Mouse (Mus musculus) testis, adult 2 months (tissue): Measurements from ENCODE around the gene Ucp1. TPM values are rescaled to one million over a fixed set of nuclear protein-coding genes. Genes with fewer than 3 reads are reported as not detected.
"Not testable (repeated sequence)": the region's sequence is repeated elsewhere in the genome, so short reads cannot be mapped to it uniquely, and the experiment has no call there.

Source experiments
- H3K27ac ChIP-seq: fragments of 200-500 bp; 2 replicates; pipeline ENCODE4 v1.5.1; 2012; ENCODE audit warnings: low read depth, low read length; ENCODE audit not compliant: control insufficient read depth, insufficient read depth
- H3K27me3 ChIP-seq: fragments of 200-500 bp; 2 replicates; pipeline ENCODE4 v1.6.1; 2012; ENCODE audit warnings: mild to moderate bottlenecking, low read length, moderate library complexity; ENCODE audit not compliant: control insufficient read depth, insufficient read depth
- H3K36me3 ChIP-seq: fragments of 200-500 bp; 2 replicates; pipeline ENCODE4 v1.6.1; 2012; ENCODE audit warnings: mild to moderate bottlenecking, low read length; ENCODE audit not compliant: control insufficient read depth, insufficient read depth
- H3K4me1 ChIP-seq: fragments of 200-500 bp; 2 replicates; pipeline ENCODE4 v1.6.1; 2012; ENCODE audit warnings: low read length; ENCODE audit not compliant: control insufficient read depth, insufficient read depth
- H3K4me3 ChIP-seq: fragments of 200-500 bp; 2 replicates; pipeline ENCODE4 v1.5.1; 2012; ENCODE audit warnings: low read depth, mild to moderate bottlenecking, low read length, moderate library complexity, mixed read lengths; ENCODE audit not compliant: control insufficient read depth
- CTCF ChIP-seq: fragments of 200-500 bp; IDR thresholded peaks from 2 replicates; pipeline ENCODE4 v1.5.1; 2012; ENCODE audit warnings: low read depth, mild to moderate bottlenecking, inconsistent platforms, low read length, moderate library complexity; ENCODE audit not compliant: control insufficient read depth, insufficient read depth, insufficient replicate concordance
- POLR2A ChIP-seq: fragments of 200-500 bp; IDR thresholded peaks from 2 replicates; pipeline ENCODE4 v1.6.1; 2012; ENCODE audit warnings: low read depth, mild to moderate bottlenecking, inconsistent platforms, low read length, moderate library complexity; ENCODE audit not compliant: control insufficient read depth
- polyA plus RNA-seq: library from polyadenylated mRNA; depleted of rRNA; stranded (reverse); fragments of >200 nt; gene quantifications from 2 replicates; pipeline ENCODE4 v1.2.3, GENCODE M21; 2012

The Ucp1 gene
- polyA plus RNA-seq, 1 experiment, result 0.20 TPM

DNA sequence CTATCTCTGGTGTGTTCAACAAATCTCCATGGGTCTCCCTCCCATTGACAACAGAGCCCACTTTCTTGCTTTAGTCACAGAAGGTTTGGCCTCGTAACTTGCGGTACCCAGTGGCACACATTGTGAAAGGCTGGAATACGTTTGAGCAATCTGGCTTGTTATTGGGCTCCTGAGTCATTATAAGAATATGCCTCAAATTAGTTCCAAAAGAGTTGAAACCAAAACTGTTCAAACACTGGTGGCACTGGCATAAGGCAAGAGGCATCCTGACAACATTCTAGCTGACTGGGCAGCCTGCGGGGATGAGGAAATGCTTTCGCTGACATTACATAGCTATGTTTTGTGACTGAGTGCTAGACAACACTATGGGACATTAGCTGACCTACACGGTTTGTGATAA lies 19.7 kb downstream of the Ucp1 start:
- H3K4me3 ChIP-seq, result no peak overlapping the region
- H3K27me3 ChIP-seq, result no peaks in the 10 kb centered on the region
- no peaks in the 10 kb centered on the region; the same call in 1 of the 2 replicates for H3K36me3 ChIP-seq
- H3K27ac ChIP-seq, result no peak overlapping the region
- H3K4me1 ChIP-seq, result no peaks in the 10 kb centered on the region
- TF ChIP-seq CTCF (no peak), POLR2A (no peak)

DNA sequence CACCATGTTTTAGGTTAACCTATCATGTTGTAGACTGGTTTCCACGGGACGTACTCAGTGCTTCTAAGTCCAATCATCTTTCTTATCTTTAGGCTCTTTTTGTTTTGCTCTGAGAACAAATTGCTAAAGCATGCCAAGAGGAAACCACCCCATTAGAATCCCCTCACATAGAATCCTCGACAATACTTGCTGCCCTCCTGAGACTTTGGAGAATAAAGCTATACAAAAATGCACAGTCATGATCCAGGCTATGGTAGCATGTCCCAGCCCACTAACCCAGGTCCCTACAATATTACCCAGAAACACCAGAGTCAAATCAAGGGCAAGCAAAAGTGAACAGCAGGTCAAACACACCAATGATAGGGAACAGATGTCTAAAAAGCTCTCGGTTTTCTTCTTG lies 24.9 kb downstream of the Ucp1 start:
- H3K27me3 ChIP-seq, H3K36me3 ChIP-seq, H3K4me3 ChIP-seq, H3K4me1 ChIP-seq: not testable (repeated sequence)
- peak overlapping the region; percentile 8; the same call in 1 of the 2 replicates for H3K27ac ChIP-seq

DNA sequence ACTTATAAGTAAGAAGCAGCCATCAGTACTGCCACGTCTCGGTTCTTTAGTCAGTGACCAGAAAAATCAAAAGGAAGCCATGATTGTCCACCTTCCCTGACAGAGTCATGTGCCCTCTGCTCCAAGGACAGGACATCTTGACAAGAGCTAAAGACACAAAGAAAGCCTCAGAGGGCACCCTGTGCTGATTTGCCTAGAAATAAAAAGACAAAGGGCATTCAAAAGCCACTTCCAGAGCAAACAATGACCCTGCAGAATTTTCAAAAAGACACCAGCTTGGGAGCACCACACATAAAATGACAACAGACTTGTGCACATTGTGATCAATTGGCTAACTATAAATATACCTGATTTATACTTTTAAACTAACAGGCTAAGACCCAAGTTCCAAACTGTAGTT lies 25.5 kb downstream of the Ucp1 start:
- no peaks in the 10 kb centered on the region; the same call in 1 of the 2 replicates for H3K36me3 ChIP-seq

DNA sequence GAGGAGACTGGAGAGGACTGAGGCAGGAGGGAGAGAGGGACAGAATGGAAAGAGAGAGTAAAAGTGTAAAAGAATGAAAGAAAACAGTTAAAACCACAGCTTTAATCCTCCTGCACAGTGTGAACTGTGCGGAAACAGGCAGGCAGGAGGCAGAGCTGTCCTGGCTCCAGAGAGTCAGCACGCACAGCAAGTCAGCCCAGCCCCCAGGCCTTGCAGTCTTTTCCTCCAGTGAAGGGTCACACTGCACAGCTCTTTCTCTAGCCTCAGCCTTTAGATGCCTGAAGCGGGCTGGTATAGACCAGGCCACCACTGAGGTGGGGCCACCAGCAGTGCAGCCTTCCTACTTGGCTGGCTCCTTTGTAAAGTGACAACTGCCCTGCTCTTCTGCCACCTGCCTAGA lies 30.4 kb downstream of the Ucp1 start:
- no peaks in the 10 kb centered on the region for H3K27me3 ChIP-seq
- TF ChIP-seq POLR2A, result no peak
- TF ChIP-seq CTCF, result no peak
- no peak overlapping the region for H3K4me3 ChIP-seq
- H3K27ac ChIP-seq, result no peak overlapping the region
- no peaks in the 10 kb centered on the region for H3K4me1 ChIP-seq
- H3K36me3 ChIP-seq, result peaks cover 4% of the 10 kb centered on the region

More for the DNA sequence above, 25.5 kb downstream of the Ucp1 start:
- no peaks in the 10 kb centered on the region for H3K4me1 ChIP-seq
- TF ChIP-seq POLR2A (no peak), CTCF (no peak)
- no peaks in the 10 kb centered on the region for H3K27me3 ChIP-seq
- H3K4me3 ChIP-seq, result no peak overlapping the region
- H3K27ac ChIP-seq, result peak overlapping the region; percentile 42; the same call in 1 of the 2 replicates

DNA sequence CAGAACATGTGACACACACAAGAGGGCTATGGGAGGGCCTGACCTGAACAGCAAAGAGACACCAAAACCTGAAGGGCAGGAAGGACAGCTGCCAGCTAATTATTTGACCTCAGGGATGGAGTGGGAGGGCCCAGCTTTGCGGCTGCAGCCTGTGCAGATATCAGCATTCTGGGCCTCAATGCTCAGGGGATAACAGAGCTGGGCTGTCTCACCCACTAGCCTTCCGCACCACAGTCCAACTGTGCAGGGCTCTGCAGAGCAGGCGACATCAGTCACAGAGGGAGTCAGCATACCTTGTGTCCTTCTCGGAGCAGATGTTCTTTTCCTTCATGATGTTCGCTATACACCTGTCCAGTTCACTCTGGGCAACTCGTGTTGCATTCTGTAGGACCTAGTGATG lies 32.2 kb downstream of the Ucp1 start:
- TF ChIP-seq POLR2A, result no peak
- TF ChIP-seq CTCF, result no peak
- H3K36me3 ChIP-seq, result peaks cover 4% of the 10 kb centered on the region

DNA sequence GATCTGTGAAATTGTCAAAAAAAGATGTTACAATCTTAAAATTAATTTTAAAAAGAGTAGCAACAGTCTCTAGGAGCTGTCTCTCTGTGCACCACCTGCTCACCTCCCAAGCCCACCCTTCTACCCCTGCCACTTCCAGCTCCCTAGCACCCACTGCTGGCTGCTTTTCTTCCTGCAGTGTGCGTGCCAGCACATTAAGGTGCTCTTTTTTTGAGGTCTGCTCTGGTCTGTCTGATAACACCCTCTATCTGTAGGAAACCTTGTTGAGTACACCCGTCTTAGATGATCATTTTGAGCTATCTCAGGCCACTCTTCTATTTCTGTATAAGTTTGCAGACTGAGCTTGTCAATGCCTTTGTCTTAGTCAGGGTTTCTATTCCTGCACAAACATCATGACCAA lies 32.9 kb downstream of the Ucp1 start:
- Histone ChIP-seq H3K4me3 (no peak overlapping the region), H3K4me1 (no peaks in the 10 kb centered on the region), H3K27me3 (no peaks in the 10 kb centered on the region), H3K36me3 (peaks cover 4% of the 10 kb centered on the region), H3K27ac (no peak overlapping the region)
- TF ChIP-seq CTCF (peak; percentile 36; the same call in 1 of the 2 replicates), POLR2A (no peak)

More for the DNA sequence above, 32.2 kb downstream of the Ucp1 start:
- H3K4me1 ChIP-seq, result no peaks in the 10 kb centered on the region
- H3K27ac ChIP-seq, result no peak overlapping the region
- H3K27me3 ChIP-seq, result no peaks in the 10 kb centered on the region
- no peak overlapping the region for H3K4me3 ChIP-seq

DNA sequence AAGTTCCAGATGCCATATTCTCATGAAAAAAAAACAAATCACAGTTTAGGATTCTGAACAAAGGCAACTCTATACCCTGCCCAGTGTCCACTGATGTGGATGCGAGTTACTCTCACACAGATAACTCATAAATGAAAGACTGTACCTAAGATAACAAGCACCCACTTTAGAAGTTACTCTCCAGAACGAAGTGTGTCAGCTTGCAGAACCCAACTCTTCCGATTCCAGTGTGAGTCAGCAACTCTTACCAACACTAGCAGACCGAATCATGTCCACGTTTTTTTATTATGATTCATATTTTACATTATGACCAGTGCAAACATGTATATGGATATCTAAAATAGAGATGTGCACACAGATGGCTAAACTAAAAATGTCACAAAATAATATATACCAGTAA lies 37.7 kb downstream of the Ucp1 start:
- TF ChIP-seq CTCF, result no peak
- no peak for TF ChIP-seq POLR2A
- Histone ChIP-seq H3K4me1 (no peaks in the 10 kb centered on the region), H3K27ac (no peak overlapping the region), H3K27me3 (no peaks in the 10 kb centered on the region), H3K4me3 (no peak overlapping the region), H3K36me3 (peaks cover 2% of the 10 kb centered on the region)

DNA sequence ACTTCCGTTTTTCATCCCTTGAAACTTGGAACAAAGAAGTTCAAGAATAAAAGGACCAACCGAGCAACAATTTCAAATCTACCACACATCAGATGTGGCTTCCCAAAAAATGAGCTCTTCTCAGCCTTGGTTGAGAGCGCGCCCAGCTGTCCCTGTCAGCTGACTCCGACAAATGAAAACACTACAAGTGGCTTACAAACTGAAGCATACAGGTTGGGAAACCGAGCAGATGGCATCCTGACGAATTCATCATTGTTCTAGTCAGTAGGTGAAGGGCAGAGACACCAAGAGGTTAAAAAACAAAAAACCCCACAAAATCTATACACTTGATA lies 41.4 kb downstream of the Ucp1 start:
- TF ChIP-seq POLR2A (no peak), CTCF (no peak)
- H3K4me3 ChIP-seq, result peak overlapping the region; percentile 93
- H3K4me1 ChIP-seq, result no peaks in the 10 kb centered on the region; the same call in 1 of the 2 replicates
- H3K27ac ChIP-seq, result peak overlapping the region; percentile 44; the same call in 1 of the 2 replicates
- H3K36me3 ChIP-seq, result no peaks in the 10 kb centered on the region; the same call in 1 of the 2 replicates
- no peaks in the 10 kb centered on the region for H3K27me3 ChIP-seq
